Mouse (Mus musculus): ENCODE measurements around the gene Desi1. TPM values are rescaled to one million over a fixed set of nuclear protein-coding genes. Genes with fewer than 3 reads are reported as not detected.

Desi1 gene
- polyA plus RNA-seq, 1 experiment from 2014 or later, result 26.9 TPM

GRCm38 (mm10) chr15:81960171-81961077 is 73.2 kb downstream of the Desi1 start, which contains the start of gene Pmm1:
TSS of gene Pmm1 (minus strand) at chr15:81960930.
- peaks cover 3% of the 10 kb centered on the region; the same call in 1 of the 2 replicates for H3K36me3 ChIP-seq
- ATAC-seq (ENCODE audit: low FRiP score, low read depth), result peak; percentile 95
- WGBS, result under 1% methylated on average over 72 of the region's 77 CpGs

GRCm38 (mm10) chr15:81958906-81959305 is 74.8 kb downstream of the Desi1 start:
- Histone ChIP-seq H3K9ac (peak overlapping the region; percentile 19; the same call in 1 of the 2 replicates), H3K4me1 (0 out of 2 replicates have a peak, but pooled peaks cover 5% of the 10 kb centered on the region), H3K27me3 (no peaks in the 10 kb centered on the region), H3K9me3 (no peaks in the 10 kb centered on the region), H3K4me2 (replicated peaks) (no peak overlapping the region), H3K4me3 (no peak overlapping the region), H3K36me3 (peaks cover 18% of the 10 kb centered on the region), H3K27ac (no peak overlapping the region)
- ATAC-seq (ENCODE audit: low FRiP score, low read depth), result no peak
- 81% methylated on average over 3 of the region's 3 CpGs for WGBS

More at GRCm38 (mm10) chr15:81960171-81961077, 73.2 kb downstream of the Desi1 start, which contains the start of gene Pmm1:
- Histone ChIP-seq H3K4me2 (replicated peaks) (peak within 1 kb of the TSS; percentile 100), H3K9ac (peak within 1 kb of the TSS; percentile 81), H3K4me1 (0 out of 2 replicates have a peak, but pooled peaks cover 5% of the 10 kb centered on the region), H3K4me3 (peak within 1 kb of the TSS; percentile 71), H3K9me3 (no peaks in the 10 kb centered on the region), H3K27ac (peak within 1 kb of the TSS; percentile 67), H3K27me3 (no peaks in the 10 kb centered on the region)

GRCm38 (mm10) chr15:81957598-81957997 is 76.1 kb downstream of the Desi1 start:
- H3K9ac ChIP-seq, result peak overlapping the region; percentile 43; the same call in 1 of the 2 replicates
- 0 out of 2 replicates have a peak, but pooled peaks cover 5% of the 10 kb centered on the region for H3K4me1 ChIP-seq
- H3K9me3 ChIP-seq, result no peaks in the 10 kb centered on the region
- no peak overlapping the region for H3K4me2 ChIP-seq (replicated peaks)
- peaks cover 19% of the 10 kb centered on the region for H3K36me3 ChIP-seq
- no peaks in the 10 kb centered on the region for H3K27me3 ChIP-seq
- H3K27ac ChIP-seq, result no peak overlapping the region
- no peak overlapping the region for H3K4me3 ChIP-seq
- WGBS, result 82% methylated on average over 11 of the region's 11 CpGs
- ATAC-seq (ENCODE audit: low FRiP score, low read depth), result no peak

- Histone ChIP-seq H3K4me2 (replicated peaks) (no peak overlapping the region), H3K36me3 (peaks cover 29% of the 10 kb centered on the region), H3K4me1 (0 out of 2 replicates have a peak, but pooled peaks cover 5% of the 10 kb centered on the region), H3K9me3 (no peaks in the 10 kb centered on the region), H3K27ac (no peak overlapping the region), H3K9ac (no peak overlapping the region), H3K27me3 (no peaks in the 10 kb centered on the region), H3K4me3 (no peak overlapping the region)
- ATAC-seq (ENCODE audit: low FRiP score, low read depth), result no peak
- WGBS, result 61% methylated on average over 8 of the region's 8 CpGs
Observed at GRCm38 (mm10) chr15:81956457-81956856, 77.2 kb downstream of the Desi1 start.

- Histone ChIP-seq H3K27ac (no peak overlapping the region), H3K36me3 (peaks cover 36% of the 10 kb centered on the region), H3K4me1 (0 out of 2 replicates have a peak, but pooled peaks cover 5% of the 10 kb centered on the region), H3K4me3 (no peak overlapping the region), H3K9ac (no peak overlapping the region), H3K27me3 (no peaks in the 10 kb centered on the region), H3K4me2 (replicated peaks) (no peak overlapping the region), H3K9me3 (no peaks in the 10 kb centered on the region)
- WGBS, result 96% methylated on average over 15 of the region's 15 CpGs
- ATAC-seq (ENCODE audit: low FRiP score, low read depth), result no peak
Observed at GRCm38 (mm10) chr15:81955414-81955813, 78.2 kb downstream of the Desi1 start.

GRCm38 (mm10) chr15:81954716-81955115 is 78.9 kb downstream of the Desi1 start:
- WGBS, result 90% methylated on average over 6 of the region's 6 CpGs
- no peak overlapping the region for H3K9ac ChIP-seq
- H3K4me2 ChIP-seq (replicated peaks), result no peak overlapping the region
- H3K4me1 ChIP-seq, result 0 out of 2 replicates have a peak, but pooled peaks cover 2% of the 10 kb centered on the region
- no peaks in the 10 kb centered on the region for H3K27me3 ChIP-seq
- no peak overlapping the region for H3K4me3 ChIP-seq
- no peak overlapping the region for H3K27ac ChIP-seq
- H3K36me3 ChIP-seq, result peaks cover 36% of the 10 kb centered on the region
- H3K9me3 ChIP-seq, result no peaks in the 10 kb centered on the region
- ATAC-seq (ENCODE audit: low FRiP score, low read depth), result no peak

GRCm38 (mm10) chr15:81954151-81954583 is 79.5 kb downstream of the Desi1 start:
- H3K9ac ChIP-seq, result no peak overlapping the region
- no peak overlapping the region for H3K27ac ChIP-seq
- H3K4me1 ChIP-seq, result no peaks in the 10 kb centered on the region
- WGBS, result 96% methylated on average over 9 of the region's 9 CpGs
- H3K9me3 ChIP-seq, result no peaks in the 10 kb centered on the region
- H3K36me3 ChIP-seq, result peaks cover 39% of the 10 kb centered on the region
- no peak for ATAC-seq (ENCODE audit: low FRiP score, low read depth)
- H3K4me3 ChIP-seq, result no peak overlapping the region
- H3K4me2 ChIP-seq (replicated peaks), result no peak overlapping the region
- H3K27me3 ChIP-seq, result no peaks in the 10 kb centered on the region

- no peak for ATAC-seq (ENCODE audit: low FRiP score, low read depth)
- Histone ChIP-seq H3K4me3 (no peak overlapping the region), H3K9ac (no peak overlapping the region), H3K27ac (no peak overlapping the region), H3K9me3 (no peaks in the 10 kb centered on the region), H3K4me1 (no peaks in the 10 kb centered on the region), H3K4me2 (replicated peaks) (no peak overlapping the region), H3K36me3 (peaks cover 40% of the 10 kb centered on the region), H3K27me3 (no peaks in the 10 kb centered on the region)
- WGBS, result 69% methylated on average over 4 of the region's 4 CpGs
Observed at GRCm38 (mm10) chr15:81952310-81952709, 81.4 kb downstream of the Desi1 start.

GRCm38 (mm10) chr15:81951159-81951558 is 82.5 kb downstream of the Desi1 start:
- H3K27me3 ChIP-seq, result no peaks in the 10 kb centered on the region
- 84% methylated on average over 9 of the region's 9 CpGs for WGBS
- H3K9ac ChIP-seq, result no peak overlapping the region
- no peaks in the 10 kb centered on the region for H3K4me1 ChIP-seq
- no peak for ATAC-seq (ENCODE audit: low FRiP score, low read depth)
- no peak overlapping the region for H3K4me3 ChIP-seq
- H3K9me3 ChIP-seq, result no peaks in the 10 kb centered on the region
- H3K4me2 ChIP-seq (replicated peaks), result no peak overlapping the region
- peaks cover 40% of the 10 kb centered on the region for H3K36me3 ChIP-seq
- no peak overlapping the region for H3K27ac ChIP-seq

GRCm38 (mm10) chr15:81950716-81951115 is 82.9 kb downstream of the Desi1 start:
- Histone ChIP-seq H3K27ac (no peak overlapping the region), H3K4me1 (no peaks in the 10 kb centered on the region), H3K36me3 (peaks cover 40% of the 10 kb centered on the region), H3K4me2 (replicated peaks) (no peak overlapping the region), H3K27me3 (no peaks in the 10 kb centered on the region), H3K9me3 (no peaks in the 10 kb centered on the region), H3K4me3 (no peak overlapping the region), H3K9ac (no peak overlapping the region)
- no peak for ATAC-seq (ENCODE audit: low FRiP score, low read depth)
- WGBS, result 83% methylated on average over 5 of the region's 5 CpGs

- 69% methylated on average over 11 of the region's 11 CpGs for WGBS
Observed at GRCm38 (mm10) chr15:81949476-81950131, 84.1 kb downstream of the Desi1 start.

GRCm38 (mm10) chr15:81949076-81949475 is 84.6 kb downstream of the Desi1 start:
- H3K4me2 ChIP-seq (replicated peaks), result no peak overlapping the region
- H3K36me3 ChIP-seq, result peaks cover 24% of the 10 kb centered on the region
- H3K27ac ChIP-seq, result no peak overlapping the region
- 86% methylated on average over 10 of the region's 10 CpGs for WGBS
- no peaks in the 10 kb centered on the region for H3K4me1 ChIP-seq
- H3K4me3 ChIP-seq, result no peak overlapping the region
- no peak overlapping the region for H3K9ac ChIP-seq
- no peak for ATAC-seq (ENCODE audit: low FRiP score, low read depth)
- H3K9me3 ChIP-seq, result no peaks in the 10 kb centered on the region
- no peaks in the 10 kb centered on the region for H3K27me3 ChIP-seq

More at GRCm38 (mm10) chr15:81949476-81950131, 84.1 kb downstream of the Desi1 start:
- Histone ChIP-seq H3K4me1 (no peaks in the 10 kb centered on the region), H3K36me3 (peaks cover 29% of the 10 kb centered on the region), H3K4me3 (no peak overlapping the region), H3K27me3 (no peaks in the 10 kb centered on the region), H3K4me2 (replicated peaks) (no peak overlapping the region), H3K9ac (no peak overlapping the region), H3K9me3 (no peaks in the 10 kb centered on the region), H3K27ac (no peak overlapping the region)
- no peak for ATAC-seq (ENCODE audit: low FRiP score, low read depth)

All from limb, embryonic 13.5 days (tissue).